29 mouse cellular contexts compared by ENCODE assay signal in the genomic region with DNA sequence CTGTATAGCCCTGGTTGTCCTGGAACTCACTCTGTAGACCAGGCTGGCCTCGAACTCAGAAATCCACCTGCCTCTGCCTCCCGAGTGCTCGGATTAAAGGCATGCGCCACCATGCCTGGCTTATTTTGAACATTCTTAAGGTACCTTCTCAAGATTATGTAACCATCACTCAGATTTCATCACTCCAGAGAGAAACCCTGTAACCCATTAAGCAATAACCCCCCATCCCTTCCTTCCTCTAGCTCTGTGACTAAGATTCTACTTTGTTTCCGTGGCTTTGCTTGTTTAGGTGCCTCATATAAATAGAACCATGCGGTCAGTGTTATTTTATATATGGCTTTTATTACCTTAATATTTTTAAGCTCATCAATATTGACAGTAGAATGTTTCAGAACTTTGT. TPM values are rescaled to one million over a fixed set of nuclear protein-coding genes. Genes with fewer than 3 reads are reported as not detected.
DNase-seq lines count a peak whose midpoint lies in the region; ATAC-seq lines count a peak whose summit lies in the region.
"Had no signal": no experiment of that assay in that cellular context is flagged by ENCODE, and none has a peak within 500 bp of the region (broad histone marks: within the 10 kb centered on the region; RNA-seq: fewer than 3 reads in every experiment).

No protein-coding gene starts in this region.

- no peak overlapping the region for H3K27ac ChIP-seq in kidney, embryonic 15.5 days
- H3K27ac ChIP-seq: embryonic facial prominence, embryonic 12.5 days; hindbrain, embryonic 12.5 days; hindbrain, postnatal 0 days; intestine, embryonic 15.5 days; liver, embryonic 13.5 days; lung, embryonic 15.5 days; midbrain, embryonic 12.5 days; stomach, embryonic 15.5 days had no signal

- 92% methylated on average over 6 of the region's 6 CpGs for WGBS in kidney, embryonic 15.5 days

- DNase-seq in 3T3-L1 (ENCODE audit: low read depth, low spot score) (peak; percentile 39), 416B (ENCODE audit: low read depth) (peak; percentile 93)
- DNase-seq in frontal cortex, postnatal 36 days (ENCODE audit: low spot score in 2 of 2), result no peak
- no peak for DNase-seq in adrenal gland, postnatal 14 days
- DNase-seq: cerebellum, adult 18-20 months; cerebellum, postnatal 14 days; embryo, embryonic 11 days; gastrocnemius, postnatal 25 days; heart, adult 18-20 months; heart, postnatal 36 days; kidney, adult 8-10 months; kidney, postnatal 10 days; layer of hippocampus, postnatal 36 days; left cerebral cortex, postnatal 4 days; liver, embryonic 13.5 days; right cerebral cortex, postnatal 25 days had no signal

- H3K9ac ChIP-seq in kidney, embryonic 15.5 days, result no peak overlapping the region
- H3K9ac ChIP-seq: embryonic facial prominence, embryonic 12.5 days; hindbrain, embryonic 12.5 days; intestine, embryonic 15.5 days; liver, embryonic 13.5 days; lung, embryonic 15.5 days; midbrain, embryonic 12.5 days; stomach, embryonic 15.5 days had no signal

- H3K4me2 ChIP-seq in kidney, embryonic 15.5 days, result no peak overlapping the region
- H3K4me2 ChIP-seq: embryonic facial prominence, embryonic 12.5 days; heart, embryonic 11.5 days; hindbrain, embryonic 12.5 days; intestine, embryonic 15.5 days; liver, embryonic 13.5 days; lung, embryonic 15.5 days; midbrain, embryonic 12.5 days; stomach, embryonic 15.5 days had no signal

- no peaks in the 10 kb centered on the region for H3K36me3 ChIP-seq in kidney, embryonic 15.5 days
- H3K36me3 ChIP-seq: embryonic facial prominence, embryonic 12.5 days; hindbrain, embryonic 12.5 days; intestine, embryonic 15.5 days; liver, embryonic 13.5 days; lung, embryonic 15.5 days; midbrain, embryonic 12.5 days; stomach, embryonic 15.5 days had no signal

- no peaks in the 10 kb centered on the region for H3K9me3 ChIP-seq in kidney, embryonic 15.5 days (replicated peaks)
- H3K9me3 ChIP-seq: embryonic facial prominence, embryonic 12.5 days; hindbrain, embryonic 12.5 days; intestine, embryonic 15.5 days; liver, embryonic 13.5 days; lung, embryonic 15.5 days; megakaryocyte, embryonic 14.5 days; midbrain, embryonic 12.5 days; stomach, embryonic 15.5 days had no signal

- H3K4me1 ChIP-seq in kidney, embryonic 15.5 days, result no peaks in the 10 kb centered on the region
- H3K4me1 ChIP-seq: embryonic facial prominence, embryonic 12.5 days; hindbrain, embryonic 12.5 days; intestine, embryonic 15.5 days; lung, embryonic 15.5 days; midbrain, embryonic 12.5 days; stomach, embryonic 15.5 days had no signal

- no peak overlapping the region for H3K4me3 ChIP-seq in kidney, embryonic 15.5 days (replicated peaks)
- H3K4me3 ChIP-seq: embryonic facial prominence, embryonic 12.5 days; hindbrain, embryonic 12.5 days; intestine, embryonic 15.5 days; liver, embryonic 13.5 days; lung, embryonic 15.5 days; megakaryocyte, embryonic 14.5 days; midbrain, embryonic 12.5 days; stomach, embryonic 15.5 days had no signal

- H3K27me3 ChIP-seq in kidney, embryonic 15.5 days, result no peaks in the 10 kb centered on the region
- H3K27me3 ChIP-seq: embryonic facial prominence, embryonic 12.5 days; hindbrain, embryonic 12.5 days; intestine, embryonic 15.5 days; liver, embryonic 13.5 days; lung, embryonic 15.5 days; megakaryocyte, embryonic 14.5 days; midbrain, embryonic 12.5 days; stomach, embryonic 15.5 days had no signal

- ATAC-seq in common myeloid progenitor, adult 5-6 weeks (replicated peaks; ENCODE audit: low read depth, poor library complexity, severe bottlenecking), result 0 out of 2 replicates have a peak, but pooled peaks have one; percentile 7
- peak; percentile 87 for ATAC-seq in monocyte, adult 5-6 weeks (replicated peaks; ENCODE audit: insufficient number of reproducible peaks, low FRiP score, low TSS enrichment, poor library complexity, severe bottlenecking)
- no peak for ATAC-seq in kidney, embryonic 15.5 days (replicated peaks; ENCODE audit: low FRiP score)
- ATAC-seq: forebrain, embryonic 14.5 days; hindbrain, postnatal 0 days; intestine, embryonic 15.5 days had no signal

RNA-seq across cellular contexts. Expression of gene Ncor1, which starts 12.1 kb away (rescaled TPM):
- 335 and 349 TPM in 2 replicates for total RNA-seq in common myeloid progenitor, adult 5-6 weeks (2017)
- total RNA-seq in monocyte, adult 5-6 weeks (2017), result 267 to 440 TPM (median 292 TPM) in 3 replicates
- polyA plus RNA-seq in kidney, embryonic 15.5 days (2015; fragmentation: Nextera tagmentation; extraction: Ambion mirVana), result 168 and 172 TPM in 2 replicates
- total RNA-seq in adrenal gland, postnatal 14 days (2021), result 197 and 214 TPM in 2 replicates

RNA-seq across cellular contexts. Expression of gene Pigl, which starts 12.2 kb away (rescaled TPM):
- total RNA-seq in common myeloid progenitor, adult 5-6 weeks (2017), result 3.3 and 4.3 TPM in 2 replicates
- 4.1 to 7.1 TPM (median 4.7 TPM) in 3 replicates for total RNA-seq in monocyte, adult 5-6 weeks (2017)
- polyA plus RNA-seq in kidney, embryonic 15.5 days (2015; fragmentation: Nextera tagmentation; extraction: Ambion mirVana), result 11.9 and 12.4 TPM in 2 replicates
- 6.9 and 7.7 TPM in 2 replicates for total RNA-seq in adrenal gland, postnatal 14 days (2021)

Comparison
In these comparisons a context has a peak if more than half of its experiments do, and no peak if none do; other contexts are left out.
1. DNase-seq: peak in 3T3-L1 (single experiment) and 416B (single experiment); none in frontal cortex, postnatal 36 days (0 of 2) and adrenal gland, postnatal 14 days (single experiment).